Mouse (Mus musculus) MEL (cell line): ENCODE results near the gene Cdk1. TPM values are rescaled to one million over a fixed set of nuclear protein-coding genes. Genes with fewer than 3 reads are reported as not detected.
"Not testable (repeated sequence)": the region's sequence is repeated elsewhere in the genome, so short reads cannot be mapped to it uniquely, and the experiment has no call there.

Experiments
- DNase-seq: peaks from one replicate; pipeline ENCODE4 v3.0.0; 2011; ENCODE audit warnings: low read depth, low spot score
- H3K27ac ChIP-seq: 2 replicates; pipeline ENCODE4 v1.5.1; 2012; ENCODE audit warnings: low read depth, mild to moderate bottlenecking, control low read depth, low read length, moderate library complexity; ENCODE audit not compliant: control insufficient read depth
- H3K27me3 ChIP-seq, 2 experiments: fragments of 150-350 bp in 1 of 2; sonication (generic) in 1 of 2; 2 replicates each; pipeline ENCODE4 v1.6.1; 2012; ENCODE audit warnings: low read length in 2 of 2, mild to moderate bottlenecking in 2 of 2, improper control_type of control experiment in 1 of 2, moderate library complexity in 1 of 2; ENCODE audit not compliant: insufficient read depth in 2 of 2, control insufficient read depth in 1 of 2
- H3K36me3 ChIP-seq, 2 experiments: 2 replicates each; pipeline ENCODE4 v1.6.1; 2012 to 2014; ENCODE audit warnings: low read length in 2 of 2, improper control_type of control experiment in 1 of 2, inconsistent platforms in 1 of 2, mild to moderate bottlenecking in 1 of 2; ENCODE audit not compliant: insufficient read depth in 2 of 2, control insufficient read depth in 1 of 2
- H3K4me1 ChIP-seq, 2 experiments: fragments of 150-350 bp in 1 of 2; sonication (generic) in 1 of 2; 2 replicates each; pipeline ENCODE4 v1.6.1; 2012; ENCODE audit warnings: low read length in 2 of 2, improper control_type of control experiment in 1 of 2, mild to moderate bottlenecking in 1 of 2; ENCODE audit not compliant: insufficient read depth in 2 of 2, control insufficient read depth in 1 of 2
- H3K4me3 ChIP-seq, 2 experiments: fragments of 150-350 bp in 1 of 2; sonication (generic) in 1 of 2; 2 replicates each; pipeline ENCODE4 v1.5.1; 2012; ENCODE audit warnings: low read depth in 2 of 2, low read length in 2 of 2, mild to moderate bottlenecking in 2 of 2, moderate library complexity in 2 of 2, control low read depth in 1 of 2, improper control_type of control experiment in 1 of 2; ENCODE audit not compliant: control insufficient read depth in 1 of 2, insufficient read depth in 1 of 2
- H3K79me2 ChIP-seq: 2 replicates; pipeline ENCODE4 v1.6.1; 2012; ENCODE audit warnings: mild to moderate bottlenecking, low read length, moderate library complexity; ENCODE audit not compliant: control insufficient read depth, poor library complexity, insufficient read depth
- H3K9ac ChIP-seq: 2 replicates; pipeline ENCODE4 v1.6.1; 2012; ENCODE audit warnings: low read depth, mild to moderate bottlenecking, control low read depth, low read length, moderate library complexity; ENCODE audit not compliant: control insufficient read depth, poor library complexity, severe bottlenecking
- H3K9me3 ChIP-seq: fragments of 150-350 bp; sonication (generic); replicated peaks from 2 replicates; pipeline ENCODE4 v1.6.1; 2012; ENCODE audit warnings: mild to moderate bottlenecking, low read length, improper control_type of control experiment, moderate library complexity; ENCODE audit not compliant: insufficient read depth
- CHD1 ChIP-seq: IDR thresholded peaks from 2 replicates; pipeline ENCODE4 v1.6.1; 2012; ENCODE audit warnings: low read depth, mild to moderate bottlenecking, inconsistent platforms, low read length, improper control_type of control experiment
- CHD2 ChIP-seq: IDR thresholded peaks from 2 replicates; pipeline ENCODE4 v1.6.1; 2011; ENCODE audit warnings: low read length, improper control_type of control experiment
- CTCF ChIP-seq, 3 experiments: IDR thresholded peaks in 2 of 3; conservative IDR thresholded peaks in 1 of 3; 2 replicates each; pipeline ENCODE4 v1.5.1; 2011 to 2012; ENCODE audit warnings: low read length in 3 of 3, low read depth in 2 of 3, mild to moderate bottlenecking in 2 of 3, improper control_type of control experiment in 1 of 3, inconsistent platforms in 1 of 3, mixed read lengths in 1 of 3, moderate library complexity in 1 of 3; ENCODE audit not compliant: control insufficient read depth in 1 of 3, insufficient read depth in 1 of 3, poor library complexity in 1 of 3, severe bottlenecking in 1 of 3
- ETS1 ChIP-seq: IDR thresholded peaks from 2 replicates; pipeline ENCODE4 v1.6.1; 2012; ENCODE audit warnings: low read depth, mild to moderate bottlenecking, inconsistent platforms, low read length, improper control_type of control experiment, moderate library complexity
- MEF2A ChIP-seq: IDR thresholded peaks from 2 replicates; pipeline ENCODE4 v1.6.1; 2014; ENCODE audit warnings: low read depth, mild to moderate bottlenecking, inconsistent platforms, low read length, improper control_type of control experiment; ENCODE audit not compliant: poor library complexity, insufficient replicate concordance, severe bottlenecking; ENCODE audit errors: extremely low read depth
- MXI1 ChIP-seq: IDR thresholded peaks from 2 replicates; pipeline ENCODE4 v1.6.1; 2011; ENCODE audit warnings: mild to moderate bottlenecking, low read depth, low read length, improper control_type of control experiment
- MYC ChIP-seq: IDR thresholded peaks from 2 replicates; pipeline ENCODE4 v1.6.1; 2011; ENCODE audit warnings: low read depth, mild to moderate bottlenecking, low read length, improper control_type of control experiment, moderate library complexity
- NELFE ChIP-seq: IDR thresholded peaks from 2 replicates; pipeline ENCODE4 v1.6.1; 2011; ENCODE audit warnings: low read depth, low read length, improper control_type of control experiment
- NRF1 ChIP-seq: IDR thresholded peaks from 2 replicates; pipeline ENCODE4 v1.6.1; 2014; ENCODE audit warnings: low read depth, mild to moderate bottlenecking, inconsistent platforms, low read length, improper control_type of control experiment, moderate library complexity; ENCODE audit not compliant: poor library complexity, insufficient read depth, severe bottlenecking
- POLR2A ChIP-seq, 2 experiments: IDR thresholded peaks; 2 replicates each; pipeline ENCODE4 v1.6.1; 2011 to 2012; ENCODE audit warnings: low read length in 2 of 2, mild to moderate bottlenecking in 2 of 2, control low read depth in 1 of 2, improper control_type of control experiment in 1 of 2, low read depth in 1 of 2, moderate library complexity in 1 of 2; ENCODE audit not compliant: control insufficient read depth in 1 of 2, insufficient read depth in 1 of 2, poor library complexity in 1 of 2
- POLR2AphosphoS2 ChIP-seq: IDR thresholded peaks from 2 replicates; pipeline ENCODE4 v1.6.1; 2011; ENCODE audit warnings: low read length, improper control_type of control experiment
- SIN3A ChIP-seq: IDR thresholded peaks from 2 replicates; pipeline ENCODE4 v1.6.1; 2012; ENCODE audit warnings: low read length, improper control_type of control experiment, inconsistent platforms
- SMC3 ChIP-seq: IDR thresholded peaks from 2 replicates; pipeline ENCODE4 v1.6.1; 2011; ENCODE audit warnings: low read depth, low read length, improper control_type of control experiment
- TBP ChIP-seq: IDR thresholded peaks from 2 replicates; pipeline ENCODE4 v1.8.0; 2011; ENCODE audit warnings: low read depth, low read length, improper control_type of control experiment
- USF1 ChIP-seq: IDR thresholded peaks from 2 replicates; pipeline ENCODE4 v1.6.1; 2014; ENCODE audit warnings: low read depth, mild to moderate bottlenecking, inconsistent platforms, low read length, improper control_type of control experiment, moderate library complexity
- polyA plus RNA-seq, 2 experiments: library from polyadenylated mRNA; stranded (reverse) in 1 of 2; unstranded in 1 of 2; fragments of >175 nt in 1 of 2; fragments of >200 nt in 1 of 2; gene quantifications; 2 replicates each; pipeline versions ENCODE4 v1.2.1 to v1.2.4; 2012; ENCODE audit warnings: low replicate concordance in 2 of 2, low read depth in 1 of 2; ENCODE audit not compliant: insufficient read length in 2 of 2, insufficient read depth in 1 of 2, missing spikeins in 1 of 2
- total RNA-seq: library from RNA; depleted of rRNA; stranded (reverse); fragments of 300-350 nt; gene quantifications from 2 replicates; pipeline ENCODE4 v1.2.3, GENCODE M21; 2012

Cdk1 gene
- total and polyA plus RNA-seq, 3 experiments, result 223 to 562 (median 311) TPM

DNA sequence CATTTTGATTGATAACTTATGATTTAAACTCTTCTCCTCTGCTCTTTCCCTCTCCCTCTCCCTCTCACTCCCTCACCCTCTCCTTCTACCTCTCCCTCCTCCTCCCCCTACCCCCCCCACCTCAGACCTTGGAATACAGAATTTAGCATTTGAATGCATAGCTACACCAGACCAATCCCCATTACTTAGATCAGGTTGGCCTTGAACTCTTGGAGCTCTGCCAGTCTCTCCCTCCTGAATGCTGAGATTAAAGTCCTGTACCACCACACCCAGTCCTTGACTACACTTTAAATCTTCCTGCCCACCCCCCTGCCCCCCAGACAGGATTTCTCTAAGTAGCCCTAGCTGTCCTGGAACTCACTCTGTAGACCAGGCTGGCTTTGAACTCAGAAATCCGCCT, 6.9 kb upstream of the Cdk1 start:
- Histone ChIP-seq H3K27me3 (no peaks in the 10 kb centered on the region; a peak in 1 of 4 replicates), H3K4me1 (no peaks in the 10 kb centered on the region), H3K27ac (no peak overlapping the region), H3K4me3 (no peak overlapping the region), H3K36me3 (no peaks in the 10 kb centered on the region), H3K9ac (no peak overlapping the region), H3K79me2 (no peaks in the 10 kb centered on the region), H3K9me3 (no peaks in the 10 kb centered on the region)
- DNase-seq, result no peak
- TF ChIP-seq NELFE (no peak), CHD1 (no peak), MEF2A (no peak), SMC3 (no peak), CHD2 (no peak)

DNA sequence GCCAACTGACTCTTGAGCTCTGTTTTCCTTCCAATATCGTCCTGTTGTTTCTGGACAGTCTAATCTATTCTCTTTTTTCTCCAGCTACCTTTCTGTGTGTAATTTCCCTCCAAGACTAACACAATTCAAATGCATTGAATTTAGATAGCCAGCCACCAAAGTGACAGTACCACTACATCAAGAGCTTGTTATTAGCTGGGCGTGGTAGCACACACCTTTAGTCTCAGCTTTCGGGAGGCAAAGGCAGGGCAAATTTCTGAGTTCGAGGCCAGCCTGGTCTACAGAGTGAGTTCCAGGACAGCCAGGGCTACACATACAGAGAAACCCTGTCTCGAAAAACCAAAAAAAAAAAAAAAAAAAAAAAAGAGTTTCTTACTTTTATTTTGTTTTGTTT, 345 bp upstream of the Cdk1 start:
- Histone ChIP-seq H3K79me2 (peaks cover 45% of the 10 kb centered on the region), H3K4me3 (peak overlapping the region; percentile 18 to 33; a peak in 3 of 4 replicates), H3K36me3 (peaks cover 8 to 24% of the 10 kb centered on the region in 2 experiments), H3K4me1 (peaks cover 0 to 13% of the 10 kb centered on the region in 2 experiments; a peak in 2 of 4 replicates), H3K27ac (peak overlapping the region; percentile 70), H3K9ac (peak overlapping the region; percentile 62)
- not testable (repeated sequence) for H3K9me3 ChIP-seq, H3K27me3 ChIP-seq, DNase-seq
- TF ChIP-seq TBP, result peak; percentile 98

DNA sequence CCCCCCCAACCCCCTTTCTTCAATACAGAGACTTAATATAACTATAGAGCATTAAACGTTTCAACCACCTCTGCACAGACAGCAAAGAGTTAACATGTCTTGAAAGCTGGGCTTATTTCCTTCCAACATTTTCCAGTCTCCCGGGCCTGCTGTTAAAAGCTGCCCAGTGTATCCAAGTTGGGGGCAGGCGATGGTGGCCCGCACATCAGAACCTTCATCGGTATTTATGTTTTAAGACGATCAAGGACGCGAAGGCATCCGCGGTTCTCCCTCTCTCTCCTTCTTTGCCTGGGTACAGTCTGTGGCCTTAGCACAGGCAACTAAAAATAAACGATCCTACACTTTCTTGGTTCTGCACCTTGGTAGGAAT, 911 bp downstream of the Cdk1 start:
- H3K9me3 ChIP-seq, result no peaks in the 10 kb centered on the region
- TF ChIP-seq SIN3A (no peak), MXI1 (no peak), NRF1 (no peak), ETS1 (no peak), USF1 (no peak), POLR2AphosphoS2 (no peak), MYC (no peak), NELFE (no peak), CTCF (IDR thresholded peaks at IDR 0.05 in 2 of 3, conservative IDR thresholded peaks at IDR 0.05 in 1 of 3; ENCODE audit: control insufficient read depth in 1 of 3, insufficient read depth in 1 of 3, low read depth in 2 of 3, low read length in 3 of 3, poor library complexity in 1 of 3, severe bottlenecking in 1 of 3) (no peak), POLR2A (IDR thresholded peaks at IDR 0.05; ENCODE audit: control insufficient read depth in 1 of 2, insufficient read depth in 1 of 2, low read depth in 1 of 2, low read length in 2 of 2, poor library complexity in 1 of 2) (no peak), MEF2A (no peak)
- TF ChIP-seq, all 39 proteins: peak for 0
- Histone ChIP-seq H3K36me3 (peaks cover 8 to 24% of the 10 kb centered on the region in 2 experiments), H3K27me3 (no peaks in the 10 kb centered on the region; a peak in 1 of 4 replicates), H3K9ac (peak overlapping the region; percentile 99), H3K79me2 (peaks cover 56% of the 10 kb centered on the region), H3K4me1 (peaks cover 0 to 13% of the 10 kb centered on the region in 2 experiments; a peak in 2 of 4 replicates), H3K4me3 (peak overlapping the region; percentile 66 to 95), H3K27ac (peak overlapping the region; percentile 74)
- DNase-seq, result no peak
